In the genomic region with DNA sequence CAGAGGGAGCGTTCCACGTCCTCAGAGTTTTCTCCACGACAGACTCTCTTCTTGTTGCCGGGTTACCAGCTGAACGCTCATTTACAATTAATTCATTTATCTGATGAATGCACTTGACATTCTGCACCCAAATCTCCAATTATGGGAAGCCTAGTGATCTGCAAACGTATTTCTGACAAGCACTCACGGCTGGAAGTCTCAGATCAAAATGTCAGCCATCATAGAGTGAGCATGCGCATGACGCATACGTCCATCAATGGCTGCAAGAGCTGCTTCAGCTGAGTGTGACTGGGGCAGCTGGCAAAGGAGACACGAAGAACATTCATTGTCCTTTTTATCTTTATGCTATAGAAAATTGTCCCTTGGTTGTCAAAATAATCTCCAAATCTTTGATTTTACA, we compare ENCODE assay signal across 25 mouse cellular contexts.
A peak's percentile ranks its signal among the peaks of the same experiment; 100 is the strongest.
DNase-seq lines count a peak whose midpoint lies in the region; ATAC-seq lines count a peak whose summit lies in the region.
"Had no signal": no experiment of that assay in that cellular context is flagged by ENCODE, and none has a peak within 500 bp of the region (broad histone marks: within the 10 kb centered on the region; RNA-seq: fewer than 3 reads in every experiment).

No protein-coding gene starts in this region.

- no peak overlapping the region for H3K4me3 ChIP-seq in forebrain, embryonic 14.5 days (ENCODE audit: low read depth, low read length)
- no peak overlapping the region for H3K4me3 ChIP-seq in forebrain, embryonic 10.5 days
- H3K4me3 ChIP-seq in midbrain, embryonic 11.5 days (ENCODE audit: low read depth, low read length): no peak overlapping the region
- no peak overlapping the region for H3K4me3 ChIP-seq in midbrain, embryonic 10.5 days
- no peak overlapping the region for H3K4me3 ChIP-seq in midbrain, embryonic 16.5 days (ENCODE audit: low read depth, low read length)
- H3K4me3 ChIP-seq in heart, embryonic 12.5 days: no peak overlapping the region
- H3K4me3 ChIP-seq: embryonic facial prominence, embryonic 13.5 days; heart, embryonic 15.5 days; liver, embryonic 12.5 days; megakaryocyte, embryonic 14.5 days; neural tube, embryonic 15.5 days had no signal

- ATAC-seq in forebrain, embryonic 14.5 days: peak; percentile 56; the same call in 1 of the 2 replicates
- peak; percentile 61; the same call in 1 of the 2 replicates for ATAC-seq in midbrain, embryonic 11.5 days (ENCODE audit: low FRiP score)
- ATAC-seq in midbrain, embryonic 16.5 days: peak; percentile 47; the same call in 1 of the 2 replicates
- ATAC-seq in heart, embryonic 12.5 days (ENCODE audit: insufficient number of reproducible peaks, low FRiP score): no peak
- ATAC-seq in CD4-positive, CD25-positive, alpha-beta regulatory T cell, adult 4 months: no peak
- ATAC-seq: intestine, embryonic 16.5 days; liver, embryonic 12.5 days; liver, postnatal 0 days had no signal

- DNase-seq in forebrain, embryonic 14.5 days (ENCODE audit: low spot score): peak; percentile 52
- DNase-seq in forebrain, embryonic 10.5 days (ENCODE audit: extremely low spot score, low spot score): no peak
- DNase-seq in midbrain, embryonic 11.5 days (ENCODE audit: low spot score, missing footprints): no peak
- DNase-seq in midbrain, embryonic 10.5 days (ENCODE audit: low spot score): no peak
- DNase-seq: adrenal gland, postnatal 14 days; cerebellum, adult 11-12 months; cerebellum, adult 9-11 months; gastrocnemius, postnatal 10 days; kidney, adult 9 months; kidney, postnatal 10 days; layer of hippocampus, postnatal 36 days; left cerebral cortex, postnatal 4 days; liver, postnatal 0 days; lung, postnatal 36 days; right cerebral cortex, postnatal 4 days; thymus, postnatal 4 days had no signal

- H3K4me2 ChIP-seq in forebrain, embryonic 14.5 days (ENCODE audit: low read length): no peak overlapping the region
- H3K4me2 ChIP-seq in midbrain, embryonic 11.5 days: no peak overlapping the region
- no peak overlapping the region for H3K4me2 ChIP-seq in midbrain, embryonic 16.5 days (ENCODE audit: low read length)
- no peak overlapping the region for H3K4me2 ChIP-seq in heart, embryonic 12.5 days
- H3K4me2 ChIP-seq: embryonic facial prominence, embryonic 13.5 days; heart, embryonic 15.5 days; liver, embryonic 12.5 days; neural tube, embryonic 15.5 days had no signal

- no peak overlapping the region for H3K27ac ChIP-seq in forebrain, embryonic 14.5 days (ENCODE audit: low read depth, low read length)
- H3K27ac ChIP-seq in forebrain, embryonic 10.5 days: no peak overlapping the region
- no peak overlapping the region for H3K27ac ChIP-seq in midbrain, embryonic 11.5 days (ENCODE audit: low read depth, low read length)
- no peak overlapping the region for H3K27ac ChIP-seq in midbrain, embryonic 10.5 days (replicated peaks)
- 0 out of 2 replicates have a peak overlapping the region, but pooled peaks have one; percentile 11 for H3K27ac ChIP-seq in midbrain, embryonic 16.5 days (ENCODE audit: low read length)
- H3K27ac ChIP-seq in heart, embryonic 12.5 days (ENCODE audit: poor library complexity, severe bottlenecking): no peak overlapping the region
- H3K27ac ChIP-seq: embryonic facial prominence, embryonic 13.5 days; heart, embryonic 15.5 days; liver, embryonic 12.5 days; neural tube, embryonic 15.5 days had no signal

- no peaks in the 10 kb centered on the region for H3K9me3 ChIP-seq in forebrain, embryonic 14.5 days (replicated peaks; ENCODE audit: control insufficient read depth, low read length)
- H3K9me3 ChIP-seq in forebrain, embryonic 10.5 days: no peaks in the 10 kb centered on the region
- no peaks in the 10 kb centered on the region for H3K9me3 ChIP-seq in midbrain, embryonic 11.5 days (ENCODE audit: control insufficient read depth, low read length)
- no peaks in the 10 kb centered on the region for H3K9me3 ChIP-seq in midbrain, embryonic 10.5 days (replicated peaks)
- no peaks in the 10 kb centered on the region for H3K9me3 ChIP-seq in midbrain, embryonic 16.5 days (replicated peaks; ENCODE audit: control insufficient read depth, low read length, poor library complexity, severe bottlenecking)
- H3K9me3 ChIP-seq in heart, embryonic 12.5 days (replicated peaks): no peaks in the 10 kb centered on the region
- H3K9me3 ChIP-seq: embryonic facial prominence, embryonic 13.5 days; heart, embryonic 15.5 days; liver, embryonic 12.5 days; neural tube, embryonic 15.5 days had no signal

- 29% methylated on average over 11 of the region's 11 CpGs for WGBS in forebrain, embryonic 14.5 days
- 72% methylated on average over 11 of the region's 11 CpGs for WGBS in forebrain, embryonic 10.5 days
- 56% methylated on average over 11 of the region's 11 CpGs for WGBS in midbrain, embryonic 11.5 days
- 82% methylated on average over 11 of the region's 11 CpGs for WGBS in midbrain, embryonic 10.5 days
- 29% methylated on average over 11 of the region's 11 CpGs for WGBS in midbrain, embryonic 16.5 days
- WGBS in heart, embryonic 12.5 days: 80% methylated on average over 11 of the region's 11 CpGs

- H3K9ac ChIP-seq in forebrain, embryonic 14.5 days (ENCODE audit: low read length): no peak overlapping the region
- no peak overlapping the region for H3K9ac ChIP-seq in midbrain, embryonic 11.5 days (ENCODE audit: low read length)
- no peak overlapping the region for H3K9ac ChIP-seq in midbrain, embryonic 16.5 days (ENCODE audit: low read depth, low read length)
- no peak overlapping the region for H3K9ac ChIP-seq in heart, embryonic 12.5 days
- H3K9ac ChIP-seq: embryonic facial prominence, embryonic 13.5 days; heart, embryonic 15.5 days; liver, embryonic 12.5 days; liver, postnatal 0 days; neural tube, embryonic 15.5 days had no signal

- peaks cover 4% of the 10 kb centered on the region; the same call in 1 of the 2 replicates for H3K4me1 ChIP-seq in forebrain, embryonic 14.5 days (ENCODE audit: control insufficient read depth, insufficient read depth, low read length)
- peaks cover 9% of the 10 kb centered on the region for H3K4me1 ChIP-seq in forebrain, embryonic 10.5 days
- no peaks in the 10 kb centered on the region for H3K4me1 ChIP-seq in midbrain, embryonic 11.5 days (ENCODE audit: control insufficient read depth, insufficient read depth, low read length)
- peaks cover 12% of the 10 kb centered on the region for H3K4me1 ChIP-seq in midbrain, embryonic 10.5 days
- peaks cover 4% of the 10 kb centered on the region; the same call in 1 of the 2 replicates for H3K4me1 ChIP-seq in midbrain, embryonic 16.5 days (ENCODE audit: control insufficient read depth, insufficient read depth, low read length)
- no peaks in the 10 kb centered on the region for H3K4me1 ChIP-seq in heart, embryonic 12.5 days (replicated peaks)
- H3K4me1 ChIP-seq: embryonic facial prominence, embryonic 13.5 days; heart, embryonic 15.5 days; liver, embryonic 12.5 days; megakaryocyte, embryonic 14.5 days; neural tube, embryonic 15.5 days had no signal

- no peaks in the 10 kb centered on the region for H3K27me3 ChIP-seq in forebrain, embryonic 14.5 days (replicated peaks; ENCODE audit: control insufficient read depth, insufficient read depth, low read length)
- no peaks in the 10 kb centered on the region for H3K27me3 ChIP-seq in forebrain, embryonic 10.5 days (ENCODE audit: poor library complexity, severe bottlenecking)
- no peaks in the 10 kb centered on the region for H3K27me3 ChIP-seq in midbrain, embryonic 11.5 days (ENCODE audit: control insufficient read depth, insufficient read depth, low read length)
- H3K27me3 ChIP-seq in midbrain, embryonic 10.5 days (ENCODE audit: low read depth, poor library complexity, severe bottlenecking): no peaks in the 10 kb centered on the region
- no peaks in the 10 kb centered on the region for H3K27me3 ChIP-seq in midbrain, embryonic 16.5 days (ENCODE audit: control insufficient read depth, insufficient read depth, low read depth, low read length)
- no peaks in the 10 kb centered on the region for H3K27me3 ChIP-seq in heart, embryonic 12.5 days (replicated peaks)
- H3K27me3 ChIP-seq: embryonic facial prominence, embryonic 13.5 days; heart, embryonic 15.5 days; liver, embryonic 12.5 days; megakaryocyte, embryonic 14.5 days; neural tube, embryonic 15.5 days had no signal

- no peaks in the 10 kb centered on the region for H3K36me3 ChIP-seq in forebrain, embryonic 14.5 days (ENCODE audit: control insufficient read depth, insufficient read depth, low read length)
- H3K36me3 ChIP-seq in forebrain, embryonic 10.5 days (replicated peaks): no peaks in the 10 kb centered on the region
- H3K36me3 ChIP-seq in midbrain, embryonic 11.5 days (ENCODE audit: control insufficient read depth, insufficient read depth, low read length): no peaks in the 10 kb centered on the region
- H3K36me3 ChIP-seq in midbrain, embryonic 10.5 days: no peaks in the 10 kb centered on the region
- no peaks in the 10 kb centered on the region for H3K36me3 ChIP-seq in midbrain, embryonic 16.5 days (ENCODE audit: control insufficient read depth, insufficient read depth, low read length)
- H3K36me3 ChIP-seq in heart, embryonic 12.5 days: no peaks in the 10 kb centered on the region
- H3K36me3 ChIP-seq: embryonic facial prominence, embryonic 13.5 days; heart, embryonic 15.5 days; liver, embryonic 12.5 days; neural tube, embryonic 15.5 days had no signal

Comparison
In these comparisons a context has a peak if more than half of its experiments do, and no peak if none do; other contexts are left out.
1. ATAC-seq: peak in forebrain, embryonic 14.5 days (single experiment), midbrain, embryonic 11.5 days (single experiment) and midbrain, embryonic 16.5 days (single experiment); none in heart, embryonic 12.5 days (single experiment) and CD4-positive, CD25-positive, alpha-beta regulatory T cell, adult 4 months (single experiment).